Mouse (Mus musculus): Measurements from ENCODE around the gene Tufm. TPM values are rescaled to one million over a fixed set of nuclear protein-coding genes. Genes with fewer than 3 reads are reported as not detected.

Gene Tufm
- polyA plus RNA-seq, 1 experiment: 43.5 TPM

GRCm38 (mm10) chr7:126449991-126450390, 37.2 kb upstream of the Tufm start:
- Histone ChIP-seq H3K4me1 (ENCODE audit: control insufficient read depth, insufficient read depth, low read length) (peaks cover 2% of the 10 kb centered on the region; the same call in 1 of the 2 replicates), H3K27ac (ENCODE audit: control insufficient read depth, insufficient read depth, low read depth, low read length) (no peak overlapping the region), H3K27me3 (ENCODE audit: control insufficient read depth, insufficient read depth, low read length) (no peaks in the 10 kb centered on the region), H3K4me3 (ENCODE audit: control insufficient read depth, low read depth, low read length) (no peak overlapping the region), H3K36me3 (ENCODE audit: control insufficient read depth, insufficient read depth, low read length) (no peaks in the 10 kb centered on the region)
- no peak for TF ChIP-seq CTCF (IDR thresholded peaks at IDR 0.05; ENCODE audit: control insufficient read depth, insufficient read depth, insufficient replicate concordance, low read depth, low read length)
- TF ChIP-seq POLR2A (IDR thresholded peaks at IDR 0.05; ENCODE audit: control insufficient read depth, low read depth, low read length): no peak

- Histone ChIP-seq H3K27ac (ENCODE audit: control insufficient read depth, insufficient read depth, low read depth, low read length) (no peak overlapping the region), H3K27me3 (ENCODE audit: control insufficient read depth, insufficient read depth, low read length) (no peaks in the 10 kb centered on the region), H3K4me3 (ENCODE audit: control insufficient read depth, low read depth, low read length) (no peak overlapping the region), H3K4me1 (ENCODE audit: control insufficient read depth, insufficient read depth, low read length) (peaks cover 2% of the 10 kb centered on the region; the same call in 1 of the 2 replicates), H3K36me3 (ENCODE audit: control insufficient read depth, insufficient read depth, low read length) (no peaks in the 10 kb centered on the region)
- no peak for TF ChIP-seq POLR2A (IDR thresholded peaks at IDR 0.05; ENCODE audit: control insufficient read depth, low read depth, low read length)
- TF ChIP-seq CTCF (IDR thresholded peaks at IDR 0.05; ENCODE audit: control insufficient read depth, insufficient read depth, insufficient replicate concordance, low read depth, low read length): no peak
These were observed 36.5 kb upstream of the Tufm start for GRCm38 (mm10) chr7:126450641-126451040.

GRCm38 (mm10) chr7:126452244-126452643, 34.9 kb upstream of the Tufm start:
- Histone ChIP-seq H3K27ac (ENCODE audit: control insufficient read depth, insufficient read depth, low read depth, low read length) (no peak overlapping the region), H3K4me3 (ENCODE audit: control insufficient read depth, low read depth, low read length) (no peak overlapping the region), H3K4me1 (ENCODE audit: control insufficient read depth, insufficient read depth, low read length) (peaks cover 2% of the 10 kb centered on the region; the same call in 1 of the 2 replicates), H3K36me3 (ENCODE audit: control insufficient read depth, insufficient read depth, low read length) (no peaks in the 10 kb centered on the region), H3K27me3 (ENCODE audit: control insufficient read depth, insufficient read depth, low read length) (no peaks in the 10 kb centered on the region)
- TF ChIP-seq POLR2A (IDR thresholded peaks at IDR 0.05; ENCODE audit: control insufficient read depth, low read depth, low read length) (no peak), CTCF (IDR thresholded peaks at IDR 0.05; ENCODE audit: control insufficient read depth, insufficient read depth, insufficient replicate concordance, low read depth, low read length) (no peak)

GRCm38 (mm10) chr7:126453861-126454260, 33.3 kb upstream of the Tufm start:
- no peak overlapping the region for H3K4me3 ChIP-seq (ENCODE audit: control insufficient read depth, low read depth, low read length)
- no peaks in the 10 kb centered on the region for H3K36me3 ChIP-seq (ENCODE audit: control insufficient read depth, insufficient read depth, low read length)
- no peaks in the 10 kb centered on the region for H3K27me3 ChIP-seq (ENCODE audit: control insufficient read depth, insufficient read depth, low read length)
- H3K4me1 ChIP-seq (ENCODE audit: control insufficient read depth, insufficient read depth, low read length): peaks cover 2% of the 10 kb centered on the region; the same call in 1 of the 2 replicates
- no peak overlapping the region for H3K27ac ChIP-seq (ENCODE audit: control insufficient read depth, insufficient read depth, low read depth, low read length)
- TF ChIP-seq POLR2A (IDR thresholded peaks at IDR 0.05; ENCODE audit: control insufficient read depth, low read depth, low read length) (no peak), CTCF (IDR thresholded peaks at IDR 0.05; ENCODE audit: control insufficient read depth, insufficient read depth, insufficient replicate concordance, low read depth, low read length) (no peak)

- TF ChIP-seq POLR2A (IDR thresholded peaks at IDR 0.05; ENCODE audit: control insufficient read depth, low read depth, low read length) (no peak), CTCF (IDR thresholded peaks at IDR 0.05; ENCODE audit: control insufficient read depth, insufficient read depth, insufficient replicate concordance, low read depth, low read length) (no peak)
These were observed 31.9 kb upstream of the Tufm start for GRCm38 (mm10) chr7:126455242-126455641.

GRCm38 (mm10) chr7:126456382-126457266, 30.5 kb upstream of the Tufm start:
- H3K27me3 ChIP-seq (ENCODE audit: control insufficient read depth, insufficient read depth, low read length): no peaks in the 10 kb centered on the region
- TF ChIP-seq CTCF (IDR thresholded peaks at IDR 0.05; ENCODE audit: control insufficient read depth, insufficient read depth, insufficient replicate concordance, low read depth, low read length) (no peak), POLR2A (IDR thresholded peaks at IDR 0.05; ENCODE audit: control insufficient read depth, low read depth, low read length) (no peak)
- no peaks in the 10 kb centered on the region for H3K36me3 ChIP-seq (ENCODE audit: control insufficient read depth, insufficient read depth, low read length)
- peaks cover 2% of the 10 kb centered on the region; the same call in 1 of the 2 replicates for H3K4me1 ChIP-seq (ENCODE audit: control insufficient read depth, insufficient read depth, low read length)
- no peak overlapping the region for H3K27ac ChIP-seq (ENCODE audit: control insufficient read depth, insufficient read depth, low read depth, low read length)
- H3K4me3 ChIP-seq (ENCODE audit: control insufficient read depth, low read depth, low read length): no peak overlapping the region

More at GRCm38 (mm10) chr7:126455242-126455641, 31.9 kb upstream of the Tufm start:
- Histone ChIP-seq H3K4me1 (ENCODE audit: control insufficient read depth, insufficient read depth, low read length) (peaks cover 2% of the 10 kb centered on the region; the same call in 1 of the 2 replicates), H3K27me3 (ENCODE audit: control insufficient read depth, insufficient read depth, low read length) (no peaks in the 10 kb centered on the region), H3K27ac (ENCODE audit: control insufficient read depth, insufficient read depth, low read depth, low read length) (no peak overlapping the region), H3K36me3 (ENCODE audit: control insufficient read depth, insufficient read depth, low read length) (no peaks in the 10 kb centered on the region), H3K4me3 (ENCODE audit: control insufficient read depth, low read depth, low read length) (no peak overlapping the region)

GRCm38 (mm10) chr7:126458225-126458624, 28.9 kb upstream of the Tufm start:
- H3K4me3 ChIP-seq (ENCODE audit: control insufficient read depth, low read depth, low read length): no peak overlapping the region
- TF ChIP-seq POLR2A (IDR thresholded peaks at IDR 0.05; ENCODE audit: control insufficient read depth, low read depth, low read length) (no peak), CTCF (IDR thresholded peaks at IDR 0.05; ENCODE audit: control insufficient read depth, insufficient read depth, insufficient replicate concordance, low read depth, low read length) (no peak)
- no peaks in the 10 kb centered on the region for H3K27me3 ChIP-seq (ENCODE audit: control insufficient read depth, insufficient read depth, low read length)
- H3K4me1 ChIP-seq (ENCODE audit: control insufficient read depth, insufficient read depth, low read length): no peaks in the 10 kb centered on the region; the same call in 1 of the 2 replicates
- no peak overlapping the region for H3K27ac ChIP-seq (ENCODE audit: control insufficient read depth, insufficient read depth, low read depth, low read length)
- H3K36me3 ChIP-seq (ENCODE audit: control insufficient read depth, insufficient read depth, low read length): no peaks in the 10 kb centered on the region
